Mouse (Mus musculus) thymus, adult 2 months (tissue): ENCODE results near the gene Morf4l2. TPM values are rescaled to one million over a fixed set of nuclear protein-coding genes. Genes with fewer than 3 reads are reported as not detected.
"Not testable (repeated sequence)": the region's sequence is repeated elsewhere in the genome, so short reads cannot be mapped to it uniquely, and the experiment has no call there.

Experiments
- DNase-seq: peaks from one replicate; pipeline ENCODE4 v3.0.0; 2021
- H3K27ac ChIP-seq: fragments of 200-500 bp; 2 replicates; pipeline ENCODE4 v1.5.1; 2012; ENCODE audit warnings: low read length, control low read depth; ENCODE audit not compliant: control insufficient read depth, insufficient read depth
- H3K27me3 ChIP-seq: fragments of 200-500 bp; 2 replicates; pipeline ENCODE4 v1.6.1; 2012; ENCODE audit warnings: mild to moderate bottlenecking, low read length, moderate library complexity, mixed read lengths; ENCODE audit not compliant: control insufficient read depth, insufficient read depth
- H3K36me3 ChIP-seq: fragments of 200-500 bp; 2 replicates; pipeline ENCODE4 v1.6.1; 2012; ENCODE audit warnings: mild to moderate bottlenecking, low read length, moderate library complexity; ENCODE audit not compliant: control insufficient read depth, insufficient read depth
- H3K4me1 ChIP-seq: fragments of 200-500 bp; replicated peaks from 2 replicates; pipeline ENCODE4 v1.6.1; 2012; ENCODE audit warnings: low read length; ENCODE audit not compliant: control insufficient read depth, insufficient read depth
- H3K4me3 ChIP-seq: fragments of 200-500 bp; 2 replicates; pipeline ENCODE4 v1.5.1; 2012; ENCODE audit warnings: mild to moderate bottlenecking, low read length, control low read depth, moderate library complexity; ENCODE audit not compliant: control insufficient read depth, insufficient read depth
- CTCF ChIP-seq: fragments of 200-500 bp; IDR thresholded peaks from 2 replicates; pipeline ENCODE4 v1.5.1; 2012; ENCODE audit warnings: mild to moderate bottlenecking, control low read depth, low read length, moderate library complexity, borderline replicate concordance; ENCODE audit not compliant: control insufficient read depth, poor library complexity, insufficient read depth; ENCODE audit errors: extremely low read depth
- POLR2A ChIP-seq: fragments of 200-500 bp; IDR thresholded peaks from 2 replicates; pipeline ENCODE4 v1.6.1; 2012; ENCODE audit warnings: mild to moderate bottlenecking, low read length, control low read depth, moderate library complexity; ENCODE audit not compliant: control insufficient read depth, poor library complexity, insufficient read depth; ENCODE audit errors: extremely low read depth
- WGBS: fragments of 180-500 bp; shearing (Covaris S2); methylation state at CpG from one replicate; pipeline ENCODE4 v1.1.7; 2018; 5-methylcytosine and 5-hydroxymethylcytosine counted together
- polyA plus RNA-seq: library from polyadenylated mRNA; depleted of rRNA; stranded (reverse); fragments of >200 nt; gene quantifications from 2 replicates; pipeline ENCODE4 v1.2.3, GENCODE M21; 2012

Morf4l2 gene
- polyA plus RNA-seq, 1 experiment: 37.1 TPM

DNA sequence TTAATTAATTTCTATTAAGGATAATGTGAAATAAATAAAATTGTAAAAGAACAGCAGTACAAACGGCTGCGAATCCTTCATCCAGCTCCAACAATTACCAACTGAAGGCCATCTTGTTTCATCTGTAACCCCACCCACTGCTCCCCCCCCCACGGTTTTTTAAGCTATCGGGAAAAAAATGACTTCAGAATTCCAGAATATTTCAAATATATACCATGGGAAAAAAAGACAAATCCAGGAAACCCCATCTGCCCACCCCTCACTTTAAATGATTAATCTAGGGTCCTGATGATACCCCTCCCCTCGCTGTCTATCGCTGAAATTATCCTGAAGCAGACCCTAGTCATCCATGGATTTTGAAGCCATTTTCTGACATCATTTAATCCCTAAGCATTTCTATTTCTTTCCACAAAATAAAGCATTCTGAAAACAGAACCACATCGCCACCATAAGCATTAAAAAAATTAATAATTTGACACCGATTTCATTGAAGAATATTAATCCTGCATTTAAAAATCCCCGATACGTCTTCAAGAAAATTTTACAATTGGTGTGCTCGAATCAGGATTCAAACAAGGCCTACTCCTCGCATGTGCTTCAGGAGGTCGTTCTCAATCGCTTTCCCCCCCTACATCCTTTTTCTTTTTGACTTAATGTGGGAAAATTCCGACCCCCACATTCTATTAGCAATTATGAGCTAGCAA, 3.3 kb downstream of the Morf4l2 start:
- TF ChIP-seq CTCF (no peak), POLR2A (no peak)
- DNase-seq: no peak
- Histone ChIP-seq H3K27me3 (no peaks in the 10 kb centered on the region), H3K4me1 (no peaks in the 10 kb centered on the region), H3K4me3 (no peak overlapping the region), H3K27ac (no peak overlapping the region), H3K36me3 (peaks cover 3% of the 10 kb centered on the region; the same call in 1 of the 2 replicates)
- 3% methylated on average over 15 of the region's 15 CpGs for WGBS

DNA sequence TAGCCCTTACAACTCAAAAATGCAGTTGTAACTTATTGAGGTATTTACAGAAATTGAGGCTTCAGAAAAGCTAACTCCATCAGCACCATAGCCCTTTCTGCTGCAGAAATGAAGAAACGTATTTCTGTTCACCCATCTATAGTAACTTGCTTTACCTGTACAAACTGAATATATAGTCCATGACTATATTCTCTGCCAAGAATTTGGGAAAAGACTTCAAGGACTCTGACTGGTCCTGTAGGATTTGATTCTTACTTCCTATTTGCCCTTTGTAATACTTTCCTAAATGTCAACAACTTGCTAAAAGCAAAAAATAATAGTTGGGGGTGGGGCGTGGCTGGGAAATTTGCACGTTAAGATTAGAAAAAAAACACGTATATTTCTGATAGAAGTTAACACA, 11.5 kb downstream of the Morf4l2 start:
- H3K4me3 ChIP-seq: no peak overlapping the region
- no peak for DNase-seq
- no peaks in the 10 kb centered on the region for H3K27me3 ChIP-seq
- 96% methylated on average over 4 of the region's 4 CpGs for WGBS
- no peak overlapping the region for H3K27ac ChIP-seq
- peaks cover 6% of the 10 kb centered on the region; the same call in 1 of the 2 replicates for H3K36me3 ChIP-seq
- TF ChIP-seq CTCF (no peak), POLR2A (no peak)
- no peaks in the 10 kb centered on the region for H3K4me1 ChIP-seq

DNA sequence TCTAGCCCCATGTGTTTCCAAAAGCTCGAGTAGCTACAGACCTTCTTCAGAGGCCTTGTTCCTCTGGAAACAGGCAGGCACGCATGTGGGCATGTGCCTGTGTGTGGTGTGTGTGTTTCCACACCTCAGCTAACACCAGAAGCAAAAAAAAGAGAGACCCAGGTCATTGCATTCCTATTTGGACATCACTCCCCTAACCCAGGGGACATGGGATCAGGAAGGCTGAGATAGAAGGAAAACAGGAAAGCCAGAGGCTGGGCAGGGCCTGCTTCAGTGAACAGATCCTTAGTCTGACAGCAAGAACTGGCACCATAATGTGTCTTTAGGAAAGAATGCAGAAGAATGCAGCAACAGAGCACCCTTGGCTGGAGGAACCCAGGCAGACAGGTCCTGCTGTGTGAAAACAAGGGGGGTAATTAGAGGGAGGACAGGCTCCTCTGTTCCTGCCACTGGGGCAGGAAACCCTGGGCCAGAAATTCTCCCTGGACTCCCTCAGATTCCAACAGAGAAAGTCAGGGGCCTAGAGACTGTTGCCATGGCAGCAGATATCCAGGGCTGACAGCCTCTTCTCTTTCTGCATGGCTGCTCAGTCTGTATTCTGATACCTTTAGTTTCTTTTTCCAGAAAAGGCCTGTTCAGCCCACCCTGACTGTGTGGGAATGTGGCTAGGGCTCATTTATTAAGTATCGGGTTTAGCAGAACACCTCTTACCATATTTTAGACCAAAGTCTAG, 28.6 kb downstream of the Morf4l2 start:
- WGBS: 93% methylated on average over 3 of the region's 3 CpGs
- H3K4me3 ChIP-seq, H3K27ac ChIP-seq, H3K27me3 ChIP-seq, H3K4me1 ChIP-seq, DNase-seq, H3K36me3 ChIP-seq: not testable (repeated sequence)

DNA sequence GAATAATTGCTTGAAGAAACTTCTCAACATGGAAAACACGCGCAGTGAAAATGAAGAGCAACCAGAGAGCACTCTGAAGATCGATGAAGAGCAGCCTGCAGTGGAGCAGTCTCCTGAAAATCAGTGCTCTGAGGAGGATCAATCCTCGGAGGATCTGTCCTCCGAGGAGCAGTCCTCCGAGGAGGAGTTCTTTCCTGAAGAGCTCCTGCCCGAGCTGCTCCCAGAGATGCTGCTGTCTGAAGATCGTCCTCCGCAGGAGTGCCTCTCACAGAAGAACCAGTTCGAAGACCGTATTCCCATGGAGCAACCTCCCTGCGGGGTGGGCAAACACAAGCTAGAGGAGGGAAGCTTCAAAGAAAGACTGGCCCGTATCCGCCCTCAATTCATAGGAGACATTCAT, 34.7 kb downstream of the Morf4l2 start:
- Histone ChIP-seq H3K4me1 (peaks cover 6% of the 10 kb centered on the region; the same call in 1 of the 2 replicates), H3K36me3 (no peaks in the 10 kb centered on the region), H3K4me3 (no peak overlapping the region), H3K27ac (no peak overlapping the region), H3K27me3 (no peaks in the 10 kb centered on the region)
- no peak for DNase-seq
- 66% methylated on average over 14 of the region's 14 CpGs for WGBS
- TF ChIP-seq POLR2A (no peak), CTCF (no peak)

DNA sequence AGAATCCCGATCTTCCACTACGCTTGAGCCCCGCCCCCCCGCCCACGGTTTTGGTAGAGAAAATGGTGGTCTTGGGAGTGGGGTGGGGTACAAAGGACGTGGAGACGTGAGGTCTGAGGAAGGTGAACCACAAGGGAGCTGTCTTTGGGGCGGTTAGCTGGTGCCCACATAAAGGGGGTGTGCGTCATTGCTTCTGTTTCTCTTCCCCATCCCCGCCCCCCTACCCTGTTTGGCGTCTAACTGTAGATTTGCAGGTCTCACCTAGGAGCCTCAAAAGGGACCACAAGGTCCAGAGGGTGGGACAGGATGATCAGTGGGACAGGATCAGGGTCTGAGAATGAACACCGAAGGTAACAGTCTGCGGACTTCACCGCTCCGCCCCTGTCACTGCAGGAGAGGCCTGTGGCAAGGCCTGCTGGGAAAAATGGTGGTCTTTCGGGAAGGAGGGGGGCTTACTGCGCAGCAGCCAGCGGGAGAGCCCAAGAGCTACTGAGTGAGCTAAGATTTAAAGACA, 35.3 kb downstream of the Morf4l2 start:
- DNase-seq: peak; percentile 22
- under 1% methylated on average over 18 of the region's 18 CpGs for WGBS
- TF ChIP-seq POLR2A (no peak), CTCF (no peak)
- Histone ChIP-seq H3K27ac (no peak overlapping the region), H3K27me3 (no peaks in the 10 kb centered on the region), H3K4me1 (peaks cover 6% of the 10 kb centered on the region; the same call in 1 of the 2 replicates), H3K4me3 (peak overlapping the region; percentile 56), H3K36me3 (no peaks in the 10 kb centered on the region)

DNA sequence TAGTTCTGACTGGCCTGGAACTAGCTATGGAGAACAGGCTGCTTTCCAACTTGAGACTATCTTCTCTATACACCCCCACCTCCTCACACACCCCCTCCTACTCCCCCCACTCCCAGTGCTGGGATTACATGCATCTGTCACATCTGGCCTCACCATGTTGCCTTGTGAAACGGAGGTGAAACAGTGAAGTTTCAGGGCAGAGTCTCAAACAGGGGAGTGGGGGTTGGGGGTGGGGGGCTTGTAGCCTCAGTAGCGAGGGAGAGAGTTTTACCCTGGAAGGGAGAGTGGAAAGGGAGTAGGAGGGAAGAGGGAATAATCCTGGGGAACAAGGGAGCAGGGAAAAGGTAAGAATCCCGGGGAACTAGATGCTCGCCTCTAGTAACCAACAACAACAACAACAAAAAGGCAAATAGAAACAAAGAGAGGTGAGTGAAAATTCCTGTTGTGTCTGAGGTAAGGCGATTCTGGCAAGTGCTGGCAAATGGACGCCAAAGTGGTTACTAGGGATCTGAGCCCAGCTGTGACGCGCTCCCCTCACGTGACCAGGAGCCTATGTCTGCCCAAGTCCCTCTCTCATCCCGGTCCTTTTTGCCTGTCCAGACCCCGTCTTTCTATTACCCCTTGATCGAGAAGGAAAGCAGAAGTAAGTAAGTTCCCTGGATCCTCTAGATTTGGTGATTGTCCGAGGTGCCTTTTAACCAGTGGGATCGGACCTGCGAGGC, 35.9 kb downstream of the Morf4l2 start, which contains the start of gene Tceal1:
Tceal1 (plus strand) TSS at position 537 of the 722 bp plus-strand sequence.
- peak; percentile 1 for DNase-seq
- no peaks in the 10 kb centered on the region for H3K27me3 ChIP-seq

More for the DNA sequence above, 35.9 kb downstream of the Morf4l2 start, which contains the start of gene Tceal1:
- Histone ChIP-seq H3K4me1 (peaks cover 6% of the 10 kb centered on the region; the same call in 1 of the 2 replicates), H3K36me3 (no peaks in the 10 kb centered on the region), H3K27ac (no peak within 1 kb of the TSS), H3K4me3 (peak within 1 kb of the TSS; percentile 56)
- TF ChIP-seq POLR2A (no peak), CTCF (no peak)
- WGBS: 12% methylated on average over 15 of the region's 15 CpGs
